Mouse (Mus musculus) E14TG2a.4 (cell line): ENCODE data around the gene Rhox10.

Source experiments
- CTCF ChIP-seq: conservative IDR thresholded peaks from 2 replicates; pipeline ENCODE4 v1.5.1; 2014; ENCODE audit warnings: low read length
- NANOG ChIP-seq: IDR thresholded peaks from 2 replicates; pipeline ENCODE4 v1.6.1; 2014; ENCODE audit warnings: borderline replicate concordance, low read length, mixed read lengths
- POU5F1 ChIP-seq: IDR thresholded peaks from 2 replicates; pipeline ENCODE4 v1.6.1; 2014; ENCODE audit warnings: low read length, borderline replicate concordance

DNA sequence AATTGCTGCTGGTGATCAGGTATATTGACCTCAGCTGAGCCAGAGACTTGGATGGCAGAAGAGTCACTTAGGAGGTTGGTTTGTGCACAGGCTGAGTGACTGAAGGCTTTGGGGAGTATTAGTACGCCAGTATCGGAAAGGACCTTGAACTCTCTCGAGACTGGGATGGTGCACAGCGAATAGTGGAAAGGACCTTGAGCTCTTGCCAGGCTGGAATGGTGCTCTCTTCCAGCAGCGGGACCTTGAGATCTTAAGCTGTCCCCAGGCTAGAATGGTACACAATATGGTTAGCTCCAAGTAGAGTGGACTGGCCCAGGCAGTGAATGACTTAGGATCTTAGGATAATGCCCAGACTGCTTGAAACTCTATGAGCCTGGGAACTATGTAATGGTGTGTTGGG is 26.6 kb upstream of the Rhox10 start:
- TF ChIP-seq CTCF = no peak
- TF ChIP-seq NANOG = no peak
- TF ChIP-seq POU5F1 = no peak
